In genomic region chr9:37120801-37121200, GRCm38 (mm10) we compare ENCODE assay signal across 11 mouse cellular contexts. TPM values are rescaled to one million over a fixed set of nuclear protein-coding genes. Genes with fewer than 3 reads are reported as not detected.
DNase-seq lines count a peak whose midpoint lies in the region; ATAC-seq lines count a peak whose summit lies in the region.
"Had no signal": no experiment of that assay in that cellular context is flagged by ENCODE, and none has a peak within 500 bp of the region (broad histone marks: within the 10 kb centered on the region; RNA-seq: fewer than 3 reads in every experiment).

No protein-coding gene starts in this region.

- no peaks in the 10 kb centered on the region for H3K27me3 ChIP-seq in heart, embryonic 10.5 days (ENCODE audit: insufficient read depth, poor library complexity, severe bottlenecking)
- no peaks in the 10 kb centered on the region for H3K27me3 ChIP-seq in forebrain, embryonic 16.5 days (replicated peaks; ENCODE audit: control insufficient read depth, insufficient read depth, low read length)
- H3K27me3 ChIP-seq: stomach, embryonic 15.5 days had no signal

- H3K4me2 ChIP-seq in forebrain, embryonic 16.5 days (ENCODE audit: low read length): no peak overlapping the region
- H3K4me2 ChIP-seq: lung, embryonic 14.5 days; stomach, embryonic 15.5 days had no signal

- no peak overlapping the region for H3K9ac ChIP-seq in forebrain, embryonic 16.5 days (replicated peaks; ENCODE audit: low read depth, low read length)
- H3K9ac ChIP-seq: lung, embryonic 14.5 days; stomach, embryonic 15.5 days had no signal

- no peaks in the 10 kb centered on the region for H3K36me3 ChIP-seq in heart, embryonic 10.5 days
- H3K36me3 ChIP-seq in forebrain, embryonic 16.5 days (ENCODE audit: control insufficient read depth, insufficient read depth): no peaks in the 10 kb centered on the region
- H3K36me3 ChIP-seq: stomach, embryonic 15.5 days had no signal

- DNase-seq in heart, adult 11 months: peak; percentile 97
- DNase-seq in heart, embryonic 10.5 days (ENCODE audit: low spot score): no peak
- DNase-seq in urinary bladder, postnatal 14 days (ENCODE audit: low spot score): peak; percentile 68
- DNase-seq in urinary bladder, adult 2 months (ENCODE audit: low spot score): no peak
- peak; percentile 47 for DNase-seq in heart, postnatal 4 days
- no peak for DNase-seq in thymus, postnatal 4 days
- no peak for DNase-seq in ovary, postnatal 10 days (ENCODE audit: low spot score)
- DNase-seq: lung, embryonic 14.5 days; right cerebral cortex, adult 18-20 months had no signal

- no peaks in the 10 kb centered on the region for H3K9me3 ChIP-seq in heart, embryonic 10.5 days
- H3K9me3 ChIP-seq in forebrain, embryonic 16.5 days (ENCODE audit: control insufficient read depth, low read length): no peaks in the 10 kb centered on the region
- H3K9me3 ChIP-seq: stomach, embryonic 15.5 days had no signal

- H3K4me1 ChIP-seq in heart, embryonic 10.5 days: peaks cover 6% of the 10 kb centered on the region; the same call in 1 of the 2 replicates
- peaks cover 25% of the 10 kb centered on the region for H3K4me1 ChIP-seq in forebrain, embryonic 16.5 days (replicated peaks; ENCODE audit: control insufficient read depth, insufficient read depth, low read length)
- H3K4me1 ChIP-seq: stomach, embryonic 15.5 days had no signal

- no peak overlapping the region for H3K4me3 ChIP-seq in heart, embryonic 10.5 days
- H3K4me3 ChIP-seq in forebrain, embryonic 16.5 days (replicated peaks; ENCODE audit: low read length): no peak overlapping the region
- H3K4me3 ChIP-seq: stomach, embryonic 15.5 days had no signal

- H3K27ac ChIP-seq in heart, embryonic 10.5 days: no peak overlapping the region
- no peak overlapping the region for H3K27ac ChIP-seq in forebrain, embryonic 16.5 days (ENCODE audit: low read length)
- H3K27ac ChIP-seq: stomach, embryonic 15.5 days had no signal

- WGBS in heart, embryonic 10.5 days: 77% methylated on average over 6 of the region's 6 CpGs
- WGBS in forebrain, embryonic 16.5 days: 79% methylated on average over 6 of the region's 6 CpGs

- no peak for ATAC-seq in forebrain, embryonic 16.5 days

RNA-seq across cellular contexts. Expression of gene Pknox2, which starts 26.4 kb away (rescaled TPM):
- 8.8 and 9.1 TPM in 2 replicates for polyA plus RNA-seq in heart, embryonic 10.5 days (2016; fragmentation: Nextera tagmentation; extraction: Ambion mirVana)
- polyA plus RNA-seq in urinary bladder, adult 2 months (2012; rRNA removed): 13.6 and 17.0 TPM in 2 replicates
- total RNA-seq in heart, postnatal 4 days (2021): 1 to 10 TPM; 7.0 TPM
- polyA plus RNA-seq in forebrain, embryonic 16.5 days (2015; fragmentation: Nextera tagmentation; extraction: Ambion mirVana): 24.5 and 26.9 TPM in 2 replicates

Comparison
In these comparisons a context has a peak if more than half of its experiments do, and no peak if none do; other contexts are left out.
1. DNase-seq: peak in heart, adult 11 months (single experiment), urinary bladder, postnatal 14 days (single experiment) and heart, postnatal 4 days (single experiment); none in heart, embryonic 10.5 days (single experiment), urinary bladder, adult 2 months (single experiment), thymus, postnatal 4 days (single experiment) and ovary, postnatal 10 days (single experiment).